Mouse (Mus musculus) intestine, embryonic 14.5 days (tissue): ENCODE data around the gene Cdc7. TPM values are rescaled to one million over a fixed set of nuclear protein-coding genes. Genes with fewer than 3 reads are reported as not detected.

Experiments used
- polyA plus RNA-seq: library from polyadenylated mRNA; unstranded; fragments of >200 nt; fragmentation: Nextera tagmentation; extraction: Ambion mirVana; gene quantifications from 2 replicates; pipeline ENCODE4 v1.2.1, GENCODE M21; 2014

Gene Cdc7
- polyA plus RNA-seq, 1 experiment from 2014 or later, result 49.8 TPM

Other genes starting within 250 kb of the Cdc7 start
- gene Hfm1, start 38.0 kb upstream of the Cdc7 start, polyA plus RNA-seq, result 1.4 and 1.5 TPM in 2 replicates